Mouse (Mus musculus) CH12.LX (cell line): ENCODE measurements around the gene Exph5. TPM values are rescaled to one million over a fixed set of nuclear protein-coding genes. Genes with fewer than 3 reads are reported as not detected.

Experiments used
- DNase-seq: peaks from one replicate; pipeline ENCODE4 v3.0.0-alpha.2; 2013; ENCODE audit errors: extremely low read depth
- H3K27ac ChIP-seq: 2 replicates; pipeline ENCODE4 v1.5.1; 2012; ENCODE audit warnings: low read depth, mild to moderate bottlenecking, control low read depth, moderate library complexity; ENCODE audit not compliant: insufficient read depth
- H3K27me3 ChIP-seq: replicated peaks from 2 replicates; pipeline ENCODE3; 2012; ENCODE audit warnings: inconsistent platforms
- H3K36me3 ChIP-seq, 2 experiments: replicated peaks in 1 of 2; 2 replicates each; pipeline versions ENCODE3 to v1.6.1; 2012; ENCODE audit warnings: inconsistent platforms in 1 of 2, low read length in 1 of 2, mild to moderate bottlenecking in 1 of 2, mixed read lengths in 1 of 2, moderate library complexity in 1 of 2; ENCODE audit not compliant: control insufficient read depth in 1 of 2, insufficient read depth in 1 of 2
- H3K4me1 ChIP-seq, 2 experiments: 2 replicates each; pipeline ENCODE4 v1.6.1; 2012; ENCODE audit warnings: inconsistent platforms in 1 of 2, moderate library complexity in 1 of 2; ENCODE audit not compliant: insufficient read depth in 2 of 2, control insufficient read depth in 1 of 2
- H3K4me2 ChIP-seq: 2 replicates; pipeline ENCODE4 v1.6.1; 2012; ENCODE audit warnings: low read depth, mild to moderate bottlenecking, control low read depth; ENCODE audit not compliant: poor library complexity, insufficient read depth, severe bottlenecking
- H3K4me3 ChIP-seq, 3 experiments: fragments of 150-350 bp in 1 of 3; sonication (generic) in 1 of 3; replicated peaks in 1 of 3; 2 replicates each; pipeline versions ENCODE3 to v1.5.1; 2011 to 2012; ENCODE audit warnings: low read depth in 2 of 3, low read length in 2 of 3, mild to moderate bottlenecking in 2 of 3, moderate library complexity in 2 of 3, control low read depth in 1 of 3, improper control_type of control experiment in 1 of 3, inconsistent platforms in 1 of 3, mixed read lengths in 1 of 3; ENCODE audit not compliant: poor library complexity in 1 of 3
- H3K79me2 ChIP-seq: replicated peaks from 2 replicates; pipeline ENCODE4 v1.6.1; 2012; ENCODE audit warnings: mild to moderate bottlenecking, moderate library complexity; ENCODE audit not compliant: control insufficient read depth, poor library complexity, insufficient read depth, severe bottlenecking; ENCODE audit errors: extremely low read depth
- H3K9ac ChIP-seq: 2 replicates; pipeline ENCODE4 v1.6.1; 2012; ENCODE audit warnings: low read depth, mild to moderate bottlenecking, control low read depth, moderate library complexity; ENCODE audit not compliant: insufficient read depth
- H3K9me3 ChIP-seq: replicated peaks from 2 replicates; pipeline ENCODE3; 2012; ENCODE audit warnings: low read length, inconsistent platforms, mixed read lengths
- CHD1 ChIP-seq: IDR thresholded peaks from 2 replicates; pipeline ENCODE4 v1.6.1; 2012; ENCODE audit warnings: low read depth, low read length, improper control_type of control experiment, inconsistent platforms
- CHD2 ChIP-seq: IDR thresholded peaks from 2 replicates; pipeline ENCODE4 v1.6.1; 2011; ENCODE audit warnings: low read length, improper control_type of control experiment
- CTCF ChIP-seq, 2 experiments: IDR thresholded peaks in 1 of 2; conservative IDR thresholded peaks in 1 of 2; 2 replicates each; pipeline ENCODE4 v1.5.1; 2011 to 2012; ENCODE audit warnings: low read depth in 2 of 2, low read length in 2 of 2, improper control_type of control experiment in 1 of 2, inconsistent platforms in 1 of 2, mild to moderate bottlenecking in 1 of 2, moderate library complexity in 1 of 2
- E2F4 ChIP-seq: IDR thresholded peaks from 2 replicates; pipeline ENCODE4 v1.6.1; 2011; ENCODE audit warnings: low read depth, low read length, improper control_type of control experiment; ENCODE audit not compliant: insufficient replicate concordance
- ETS1 ChIP-seq: conservative IDR thresholded peaks from 2 replicates; pipeline ENCODE4 v1.6.1; 2012; ENCODE audit warnings: low read depth, mild to moderate bottlenecking, inconsistent platforms, low read length, improper control_type of control experiment, moderate library complexity
- GABPA ChIP-seq: IDR thresholded peaks from 2 replicates; pipeline ENCODE4 v1.6.1; 2012; ENCODE audit warnings: low read depth, low read length, improper control_type of control experiment, inconsistent platforms; ENCODE audit not compliant: insufficient replicate concordance
- IRF4 ChIP-seq: IDR thresholded peaks from 2 replicates; pipeline ENCODE4 v1.6.1; 2014; ENCODE audit warnings: low read depth, mild to moderate bottlenecking, inconsistent platforms, low read length, improper control_type of control experiment
- JUN ChIP-seq: IDR thresholded peaks from 2 replicates; pipeline ENCODE4 v1.6.1; 2011; ENCODE audit warnings: low read depth, mild to moderate bottlenecking, low read length, improper control_type of control experiment, moderate library complexity; ENCODE audit not compliant: insufficient read depth
- JUND ChIP-seq: conservative IDR thresholded peaks from 2 replicates; pipeline ENCODE4 v1.6.1; 2011; ENCODE audit warnings: low read depth, low read length, improper control_type of control experiment
- MAFK ChIP-seq: IDR thresholded peaks from 2 replicates; pipeline ENCODE4 v1.6.1; 2011; ENCODE audit warnings: low read length, improper control_type of control experiment; ENCODE audit not compliant: insufficient replicate concordance
- MAX ChIP-seq: IDR thresholded peaks from 2 replicates; pipeline ENCODE4 v1.6.1; 2011; ENCODE audit warnings: low read length, improper control_type of control experiment
- NRF1 ChIP-seq: IDR thresholded peaks from 2 replicates; pipeline ENCODE4 v1.6.1; 2014; ENCODE audit warnings: low read depth, mild to moderate bottlenecking, inconsistent platforms, low read length, improper control_type of control experiment, moderate library complexity
- PAX5 ChIP-seq: IDR thresholded peaks from 2 replicates; pipeline ENCODE4 v1.6.1; 2012; ENCODE audit warnings: low read length, inconsistent platforms, mixed read lengths
- POLR2A ChIP-seq: IDR thresholded peaks from 2 replicates; pipeline ENCODE4 v1.6.1; 2011; ENCODE audit warnings: low read depth, mild to moderate bottlenecking, improper control_type of control experiment, low read length
- SIN3A ChIP-seq: IDR thresholded peaks from 2 replicates; pipeline ENCODE4 v1.6.1; 2012; ENCODE audit warnings: low read length, improper control_type of control experiment, inconsistent platforms
- SMC3 ChIP-seq: IDR thresholded peaks from 2 replicates; pipeline ENCODE4 v1.6.1; 2011; ENCODE audit warnings: low read depth, low read length, improper control_type of control experiment
- UBTF ChIP-seq: IDR thresholded peaks from 2 replicates; pipeline ENCODE4 v1.6.1; 2012; ENCODE audit warnings: low read depth, mild to moderate bottlenecking, inconsistent platforms, low read length, improper control_type of control experiment, moderate library complexity
- USF1 ChIP-seq: IDR thresholded peaks from 2 replicates; pipeline ENCODE4 v1.6.1; 2014; ENCODE audit warnings: low read depth, mild to moderate bottlenecking, inconsistent platforms, low read length, improper control_type of control experiment
- USF2 ChIP-seq: conservative IDR thresholded peaks from 2 replicates; pipeline ENCODE4 v1.6.1; 2011; ENCODE audit warnings: low read depth, low read length, improper control_type of control experiment
- ZC3H11A ChIP-seq: IDR thresholded peaks from 2 replicates; pipeline ENCODE4 v1.6.1; 2012; ENCODE audit warnings: low read depth, mild to moderate bottlenecking, inconsistent platforms, low read length, improper control_type of control experiment
- ZMIZ1 ChIP-seq: IDR thresholded peaks from 2 replicates; pipeline ENCODE4 v1.6.1; 2012; ENCODE audit warnings: low read depth, mild to moderate bottlenecking, inconsistent platforms, low read length, improper control_type of control experiment
- dilution Hi-C: fragments of 300-500 bp; cut with MboI; formaldehyde crosslinking; loops from 2 replicates; pipeline ENCODE4 v1.14.3; 2020; ENCODE audit warnings: low sequenced_read_pairs; ENCODE audit not compliant: extremely low pct_unique_long_range_greater_than_20kb, extremely low pct_ligation_motif_present
- in situ Hi-C: fragments of 300-500 bp; cut with MboI; formaldehyde crosslinking; loops from 3 replicates; pipeline ENCODE4 v1.14.3; 2019; ENCODE audit warnings: low sequenced_read_pairs, low pct_ligation_motif_present, low pct_unique_long_range_greater_than_20kb, mixed read lengths
- polyA plus RNA-seq: library from polyadenylated mRNA; unstranded; fragments of >175 nt; gene quantifications from 2 replicates; pipeline ENCODE4 v1.2.1, GENCODE M21; 2012; ENCODE audit warnings: low read depth; ENCODE audit not compliant: insufficient read length
- total RNA-seq, 2 experiments: library from RNA; depleted of rRNA; stranded (reverse); fragments of 300-350 nt in 1 of 2; fragments of >200 nt in 1 of 2; gene quantifications; 2 replicates each; pipeline ENCODE4 v1.2.3; 2012 to 2014

Gene Exph5
- total and polyA plus RNA-seq, 3 experiments, result 0.04 TPM; not detected in 2

GRCm38 (mm10) chr9:53345728-53346127 is 44.3 kb downstream of the Exph5 start:
- Histone ChIP-seq H3K79me2 (no peaks in the 10 kb centered on the region), H3K9me3 (no peaks in the 10 kb centered on the region), H3K4me1 (peaks cover 4 to 6% of the 10 kb centered on the region in 2 experiments), H3K27me3 (no peaks in the 10 kb centered on the region), H3K27ac (no peak overlapping the region), H3K4me3 (no peak overlapping the region), H3K4me2 (no peak overlapping the region), H3K36me3 (no peaks in the 10 kb centered on the region), H3K9ac (no peak overlapping the region)
- DNase-seq, result no peak
- dilution Hi-C loops, result no loop called here
- in situ Hi-C loops, result no loop called here
- TF ChIP-seq JUN (no peak), JUND (no peak), CTCF (conservative IDR thresholded peaks at IDR 0.05 in 1 of 2, IDR thresholded peaks at IDR 0.05 in 1 of 2; ENCODE audit: low read depth in 2 of 2, low read length in 2 of 2) (no peak), NRF1 (no peak), ETS1 (no peak), E2F4 (no peak), MAX (no peak), ZC3H11A (no peak)

- TF ChIP-seq SIN3A (no peak), USF1 (no peak), SMC3 (no peak), JUN (no peak), UBTF (no peak), GABPA (no peak), PAX5 (no peak), CHD1 (no peak), USF2 (no peak), JUND (no peak), NRF1 (no peak), MAFK (no peak), POLR2A (no peak), ZMIZ1 (no peak), E2F4 (no peak), CHD2 (no peak), MAX (no peak), IRF4 (no peak), ETS1 (no peak)
- TF ChIP-seq, all 38 proteins: peak for 0
- in situ Hi-C loops, result no loop called here
- no peaks in the 10 kb centered on the region for H3K79me2 ChIP-seq
- H3K4me2 ChIP-seq, result no peak overlapping the region
- no peak overlapping the region for H3K4me3 ChIP-seq
- no peak overlapping the region for H3K9ac ChIP-seq
- H3K9me3 ChIP-seq, result no peaks in the 10 kb centered on the region
- dilution Hi-C loops, result no loop called here
- peaks cover 4 to 6% of the 10 kb centered on the region in 2 experiments for H3K4me1 ChIP-seq
- H3K27me3 ChIP-seq, result no peaks in the 10 kb centered on the region
- no peak overlapping the region for H3K27ac ChIP-seq
- no peak for DNase-seq
- no peaks in the 10 kb centered on the region for H3K36me3 ChIP-seq
These were observed 44.9 kb downstream of the Exph5 start for GRCm38 (mm10) chr9:53346402-53346801.
